Mouse (Mus musculus): ENCODE results near the gene 1700003E16Rik. TPM values are rescaled to one million over a fixed set of nuclear protein-coding genes. Genes with fewer than 3 reads are reported as not detected.

Gene 1700003E16Rik
- total and polyA plus RNA-seq, 3 experiments = 0.15 to 0.50 TPM; not detected in 1

- DNase-seq (ENCODE audit: low read depth, low spot score) = no peak
- Histone ChIP-seq H3K27ac (ENCODE audit: control insufficient read depth, low read depth, low read length) (peak within 1 kb of the TSS; percentile 81), H3K9ac (ENCODE audit: control insufficient read depth, low read depth, low read length, poor library complexity, severe bottlenecking) (peak within 1 kb of the TSS; percentile 92), H3K9me3 (replicated peaks; ENCODE audit: insufficient read depth, low read length) (no peaks in the 10 kb centered on the region), H3K4me1 (ENCODE audit: control insufficient read depth in 1 of 2, insufficient read depth in 2 of 2, low read length in 2 of 2) (peaks cover 0 to 11% of the 10 kb centered on the region in 2 experiments; a peak in 2 of 4 replicates), H3K27me3 (ENCODE audit: control insufficient read depth in 1 of 2, insufficient read depth in 2 of 2, low read length in 2 of 2) (no peaks in the 10 kb centered on the region), H3K36me3 (ENCODE audit: control insufficient read depth in 1 of 2, insufficient read depth in 2 of 2, low read length in 2 of 2) (peaks cover 0 to 18% of the 10 kb centered on the region in 2 experiments; a peak in 2 of 4 replicates), H3K4me3 (ENCODE audit: control insufficient read depth in 1 of 2, insufficient read depth in 1 of 2, low read depth in 2 of 2, low read length in 2 of 2) (peak within 1 kb of the TSS; percentile 76 to 96), H3K79me2 (ENCODE audit: control insufficient read depth, insufficient read depth, low read length, poor library complexity) (peaks cover 20% of the 10 kb centered on the region)
- TF ChIP-seq GABPA (IDR thresholded peaks at IDR 0.05; ENCODE audit: low read depth, low read length) (no peak), ZMIZ1 (IDR thresholded peaks at IDR 0.05; ENCODE audit: low read depth, low read length) (0 out of 2 replicates have a peak, but pooled peaks have one; percentile 33), CHD1 (IDR thresholded peaks at IDR 0.05; ENCODE audit: low read depth, low read length) (peak; percentile 60; the same call in 1 of the 2 replicates), TCF12 (IDR thresholded peaks at IDR 0.05; ENCODE audit: low read depth, low read length) (no peak), ZC3H11A (IDR thresholded peaks at IDR 0.05; ENCODE audit: low read depth, low read length) (peak; percentile 1; the same call in 1 of the 2 replicates), MAZ (IDR thresholded peaks at IDR 0.05; ENCODE audit: low read depth, low read length) (no peak; the same call in 1 of the 2 replicates), NRF1 (IDR thresholded peaks at IDR 0.05; ENCODE audit: insufficient read depth, low read depth, low read length, poor library complexity, severe bottlenecking) (no peak), POLR2AphosphoS5 (IDR thresholded peaks at IDR 0.05; ENCODE audit: borderline replicate concordance, low read depth, low read length) (no peak), ZNF384 (IDR thresholded peaks at IDR 0.05; ENCODE audit: low read depth, low read length) (no peak), BHLHE40 (IDR thresholded peaks at IDR 0.05; ENCODE audit: borderline replicate concordance, low read depth, low read length) (no peak)
Measured at GRCm38 (mm10) chr6:83125331-83125730, 30.9 kb upstream of the 1700003E16Rik start, which contains the start of gene Ino80b. Gene Ino80b (minus strand): TSS chr6:83125431.

- Histone ChIP-seq H3K9ac (ENCODE audit: control insufficient read depth, low read depth, low read length, poor library complexity, severe bottlenecking) (no peak overlapping the region), H3K27me3 (ENCODE audit: control insufficient read depth in 1 of 2, insufficient read depth in 2 of 2, low read length in 2 of 2) (no peaks in the 10 kb centered on the region), H3K4me1 (ENCODE audit: control insufficient read depth in 1 of 2, insufficient read depth in 2 of 2, low read length in 2 of 2) (peaks cover 0 to 17% of the 10 kb centered on the region in 2 experiments; a peak in 3 of 4 replicates), H3K27ac (ENCODE audit: control insufficient read depth, low read depth, low read length) (no peak overlapping the region), H3K36me3 (ENCODE audit: control insufficient read depth in 1 of 2, insufficient read depth in 2 of 2, low read length in 2 of 2) (peaks cover 0 to 16% of the 10 kb centered on the region in 2 experiments; a peak in 2 of 4 replicates), H3K79me2 (ENCODE audit: control insufficient read depth, insufficient read depth, low read length, poor library complexity) (peaks cover 11% of the 10 kb centered on the region), H3K9me3 (replicated peaks; ENCODE audit: insufficient read depth, low read length) (no peaks in the 10 kb centered on the region), H3K4me3 (ENCODE audit: control insufficient read depth in 1 of 2, insufficient read depth in 1 of 2, low read depth in 2 of 2, low read length in 2 of 2) (no peak overlapping the region)
- 0 out of 2 replicates have a peak, but pooled peaks have one; percentile 8 for TF ChIP-seq ZC3H11A (IDR thresholded peaks at IDR 0.05; ENCODE audit: low read depth, low read length)
- TF ChIP-seq SMC3 (IDR thresholded peaks at IDR 0.05; ENCODE audit: low read depth, low read length) = peak; percentile 32
- TF ChIP-seq JUND (IDR thresholded peaks at IDR 0.05; ENCODE audit: low read depth, low read length) = no peak
- TF ChIP-seq GABPA (IDR thresholded peaks at IDR 0.05; ENCODE audit: low read depth, low read length) = no peak
- no peak for TF ChIP-seq ELF1 (IDR thresholded peaks at IDR 0.05; ENCODE audit: low read depth, low read length)
- peak; percentile 1; the same call in 1 of the 2 replicates for TF ChIP-seq RAD21 (IDR thresholded peaks at IDR 0.05; ENCODE audit: low read depth, low read length)
- TF ChIP-seq CTCF (IDR thresholded peaks at IDR 0.05 in 2 of 3, conservative IDR thresholded peaks at IDR 0.05 in 1 of 3; ENCODE audit: control insufficient read depth in 1 of 3, insufficient read depth in 1 of 3, low read depth in 2 of 3, low read length in 3 of 3, poor library complexity in 1 of 3, severe bottlenecking in 1 of 3) = peak; percentile 30 to 56 (median 46)
- TF ChIP-seq MYC (IDR thresholded peaks at IDR 0.05; ENCODE audit: low read depth, low read length) = peak; percentile 72; the same call in 1 of the 2 replicates
- no peak for TF ChIP-seq POLR2AphosphoS2 (IDR thresholded peaks at IDR 0.05; ENCODE audit: low read length)
- TF ChIP-seq POLR2A (IDR thresholded peaks at IDR 0.05; ENCODE audit: control insufficient read depth in 1 of 2, insufficient read depth in 1 of 2, low read depth in 1 of 2, low read length in 2 of 2, poor library complexity in 1 of 2) = no peak
- TF ChIP-seq ZMIZ1 (IDR thresholded peaks at IDR 0.05; ENCODE audit: low read depth, low read length) = no peak
- no peak for DNase-seq (ENCODE audit: low read depth, low spot score)
Measured at GRCm38 (mm10) chr6:83127419-83127818, 28.8 kb upstream of the 1700003E16Rik start.
